Mouse (Mus musculus): Measurements from ENCODE around the gene Usp1.

Gene Usp1

GRCm38 (mm10) chr4:98984701-98985100 is 61.1 kb downstream of the Usp1 start:
- no peak for DNase-seq

Measured in thymus, postnatal 36 days (tissue).